Mouse (Mus musculus): ENCODE measurements around the gene Arhgap8.
A peak's percentile ranks its signal among the peaks of the same experiment; 100 is the strongest.

Arhgap8 gene

GRCm38 (mm10) chr15:84719791-84720190, at the start of gene Arhgap8:
Gene Arhgap8, plus strand, starts transcription at chr15:84720052.
- DNase-seq, result peak; percentile 50

DNA sequence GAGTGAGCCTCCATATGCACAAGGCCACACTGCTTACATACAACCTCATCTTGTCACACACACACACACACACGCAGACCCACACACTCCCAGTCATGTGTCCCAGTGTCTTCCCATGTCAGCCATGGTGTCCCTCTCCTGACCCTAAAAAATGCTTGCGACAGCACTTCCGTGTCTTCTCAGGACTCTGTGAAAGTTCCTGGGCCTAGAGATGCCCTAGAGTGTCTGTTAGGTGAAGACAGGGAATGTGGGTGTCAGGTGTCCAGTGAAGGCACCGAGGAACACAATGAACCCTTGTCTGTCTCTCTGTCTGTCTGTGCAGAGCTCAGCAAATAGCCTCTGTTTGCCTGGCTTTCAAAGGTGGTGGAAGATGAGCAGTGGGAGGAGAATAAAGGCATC, 49.2 kb upstream of the Arhgap8 start:
- peak; percentile 53 for DNase-seq

- peak; percentile 84 for DNase-seq
Measured at GRCm38 (mm10) chr15:84671401-84672307, 48.2 kb upstream of the Arhgap8 start.

DNA sequence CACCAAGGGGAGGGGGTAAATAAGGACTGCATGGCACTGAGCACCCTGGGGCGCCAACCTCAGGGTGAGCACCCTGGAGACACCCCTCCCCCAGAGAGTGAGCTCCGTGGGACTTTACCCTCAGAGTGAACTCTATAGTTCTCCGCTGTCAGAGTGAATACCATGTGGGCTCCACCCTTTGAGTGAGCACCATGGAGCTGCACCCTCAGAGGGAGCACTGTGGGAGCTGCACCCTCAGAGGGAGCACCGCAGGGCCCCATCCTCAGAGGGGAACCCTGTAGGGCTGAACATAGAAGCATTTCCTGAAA, 47.6 kb upstream of the Arhgap8 start:
- no peak for DNase-seq

GRCm38 (mm10) chr15:84672616-84673015, 47.2 kb upstream of the Arhgap8 start:
- peak; percentile 97 for DNase-seq

DNA sequence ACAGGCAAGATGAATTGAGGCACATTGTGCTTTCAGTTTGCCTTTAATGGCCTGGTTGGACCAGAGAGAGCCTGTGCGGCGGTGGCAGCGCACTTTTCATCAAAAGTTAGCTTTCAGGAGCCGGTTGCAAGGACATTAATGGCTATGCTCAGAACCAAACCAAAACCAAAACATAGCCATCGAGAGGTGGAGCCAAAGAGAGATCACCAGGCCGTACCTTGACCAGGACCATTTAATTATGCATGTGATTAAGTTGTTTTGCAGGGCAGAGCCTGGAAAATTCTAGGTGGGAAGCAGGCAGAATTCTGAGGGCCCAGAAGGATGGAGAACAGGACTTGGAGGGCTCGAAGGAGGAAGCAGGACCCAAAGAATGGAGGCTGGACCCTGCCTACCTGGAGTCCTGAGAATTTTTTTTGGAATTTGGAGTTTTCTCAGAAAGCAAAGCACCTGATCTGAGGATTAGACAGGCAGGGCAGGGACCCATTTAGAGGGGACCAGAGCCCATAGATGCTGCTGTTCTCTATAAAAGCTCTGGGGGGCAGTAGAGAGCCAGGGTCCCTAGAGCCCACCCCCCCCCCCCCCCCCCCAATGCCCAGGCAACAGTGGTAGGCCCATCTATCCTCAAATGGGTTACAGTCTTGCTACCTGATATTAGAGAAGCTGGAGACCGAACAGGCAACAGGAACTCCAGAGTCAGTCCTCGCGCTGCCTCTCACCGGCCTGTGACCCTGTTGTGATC, 45.4 kb upstream of the Arhgap8 start:
- DNase-seq, result peak; percentile 55

DNA sequence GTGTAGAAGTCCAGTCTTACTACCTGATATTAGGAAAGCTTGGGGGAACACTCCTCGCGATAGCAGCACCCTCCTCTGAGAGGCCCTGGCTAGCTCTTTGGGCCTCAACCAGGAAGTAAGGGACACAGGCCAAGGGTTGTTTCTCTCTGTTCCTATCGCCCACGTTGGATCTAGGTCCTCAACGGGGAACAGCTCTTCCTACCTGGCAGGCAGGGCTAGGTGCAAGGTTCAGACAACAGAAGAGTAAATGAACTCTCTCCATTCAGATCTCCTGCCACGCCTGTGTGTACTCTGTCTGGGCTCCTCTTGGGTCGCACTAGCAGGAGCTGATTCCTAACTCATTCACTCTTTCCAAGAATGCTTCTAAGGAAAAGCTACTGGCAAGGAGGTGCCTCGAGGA, 44.5 kb upstream of the Arhgap8 start:
- DNase-seq, result peak; percentile 87

DNA sequence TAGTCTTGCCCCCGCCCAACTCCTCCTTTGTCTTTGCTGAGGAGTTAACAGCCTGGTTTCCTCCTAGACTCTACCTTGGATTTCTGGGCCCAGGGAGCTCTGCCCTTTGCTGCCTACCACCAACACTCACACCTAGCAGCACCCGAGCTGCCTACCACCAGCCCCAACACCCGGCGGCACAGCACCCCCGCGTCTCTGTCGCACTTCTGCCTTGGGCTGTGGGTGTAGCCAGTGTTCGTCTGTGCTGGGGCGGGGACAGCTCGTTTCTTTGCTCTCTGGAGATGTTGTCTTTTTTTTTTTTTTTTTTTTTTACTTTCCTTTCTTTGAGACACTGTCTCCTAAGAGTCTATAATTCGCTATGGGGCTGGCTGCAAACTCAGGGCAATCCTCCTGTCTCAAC, 41.9 kb upstream of the Arhgap8 start:
- DNase-seq, result no peak

GRCm38 (mm10) chr15:84679090-84679489, 40.8 kb upstream of the Arhgap8 start:
- DNase-seq, result no peak

GRCm38 (mm10) chr15:84679794-84680193, 40.1 kb upstream of the Arhgap8 start:
- no peak for DNase-seq

- peak; percentile 93 for DNase-seq
Measured at GRCm38 (mm10) chr15:84680545-84681454, 39.1 kb upstream of the Arhgap8 start.

DNA sequence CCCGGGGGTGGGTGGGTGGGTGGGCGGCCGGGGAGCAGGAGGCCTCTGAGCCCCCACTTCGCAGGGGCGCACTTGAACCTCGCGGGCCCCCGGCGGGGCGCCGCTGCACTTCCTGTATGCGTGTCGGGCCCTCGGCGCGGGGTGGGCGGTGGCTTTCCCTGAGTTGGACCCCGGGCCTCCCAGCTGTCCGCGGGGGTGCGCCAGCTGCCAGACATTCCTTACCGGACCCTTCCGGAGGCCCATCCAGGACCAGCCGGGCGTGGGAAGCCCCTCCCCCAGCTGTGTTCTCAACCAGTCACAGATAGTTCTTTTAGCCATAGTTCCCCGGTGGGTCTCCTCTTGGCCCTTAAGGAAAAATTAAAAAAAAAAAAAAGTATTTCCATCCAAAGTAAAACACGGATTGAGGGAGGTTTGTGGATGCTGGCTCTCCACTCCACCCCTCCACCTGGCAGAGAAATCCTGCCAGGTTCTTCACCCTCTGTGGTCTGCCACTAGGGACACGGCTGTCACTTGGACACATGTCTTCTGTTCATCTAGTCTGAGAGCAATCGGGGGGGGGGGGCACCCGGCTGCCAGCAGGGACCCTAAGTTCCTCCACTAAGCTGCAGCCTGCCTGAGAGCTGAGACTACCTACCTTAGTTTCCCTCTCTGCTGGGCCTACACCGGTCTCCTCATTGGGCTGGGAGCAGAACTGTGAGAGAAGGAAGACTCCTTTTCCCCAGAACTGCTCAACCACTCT, 38.2 kb upstream of the Arhgap8 start:
- peak; percentile 45 for DNase-seq

DNA sequence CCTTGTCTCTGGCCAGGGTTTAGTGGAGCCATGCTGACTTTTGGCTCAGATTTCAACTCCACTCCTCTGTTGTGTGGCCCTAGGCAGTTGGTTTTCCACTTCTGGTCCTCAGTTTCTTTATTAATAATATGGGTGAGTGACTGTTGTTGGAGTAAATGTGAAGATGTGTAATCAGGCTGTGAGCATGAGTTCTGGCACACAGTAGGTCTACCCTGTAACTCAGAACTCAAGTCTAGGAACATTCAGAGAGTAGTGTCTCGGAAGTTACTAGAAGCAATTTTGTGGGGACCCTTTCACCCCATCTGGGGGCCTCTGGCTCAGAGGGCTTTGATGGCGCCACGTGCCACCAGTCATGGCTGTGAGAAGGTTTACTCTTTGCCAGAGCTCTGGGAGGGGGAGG, 37.6 kb upstream of the Arhgap8 start:
- no peak for DNase-seq

DNA sequence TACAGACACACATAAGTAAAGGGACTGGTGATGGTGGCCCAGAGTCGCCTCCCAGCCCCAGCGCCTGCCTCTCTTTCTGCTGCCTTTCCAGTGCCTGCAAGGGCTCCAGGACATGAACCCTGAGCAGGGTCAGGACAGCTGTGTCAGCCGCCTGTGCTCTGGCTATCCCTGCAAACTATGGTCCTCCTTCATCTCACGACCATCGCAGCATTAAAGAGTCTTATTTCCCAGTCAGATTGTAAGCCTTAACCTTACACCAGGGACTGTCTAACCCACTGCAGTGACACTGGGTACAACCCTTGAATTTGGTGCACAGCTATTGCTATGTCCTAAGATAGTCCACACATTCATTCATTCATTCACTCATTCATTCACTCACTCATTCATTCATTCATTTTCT, 37.0 kb upstream of the Arhgap8 start:
- no peak for DNase-seq

GRCm38 (mm10) chr15:84684520-84684919, 35.3 kb upstream of the Arhgap8 start:
- DNase-seq, result no peak

- DNase-seq, result no peak
Measured at GRCm38 (mm10) chr15:84685417-84685816, 34.4 kb upstream of the Arhgap8 start.

DNA sequence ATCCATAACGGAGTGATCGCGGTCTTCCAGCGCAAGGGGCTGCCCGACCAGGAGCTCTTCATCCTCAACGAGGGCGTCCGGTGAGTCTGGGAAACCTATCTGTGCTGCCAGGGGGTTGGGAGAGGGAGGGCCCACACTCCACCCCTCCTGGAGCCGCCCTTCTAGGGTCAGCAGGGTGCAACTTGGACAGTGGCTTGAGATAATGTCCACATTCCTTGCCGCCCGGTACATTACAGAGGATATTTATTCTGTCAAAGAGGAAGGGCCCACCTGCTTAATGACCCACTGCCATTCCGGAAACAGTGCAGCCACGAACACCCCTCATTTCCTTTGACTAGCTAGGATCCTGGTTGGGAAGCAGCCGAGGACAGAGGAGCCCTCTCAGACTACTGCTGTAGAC, 31.9 kb upstream of the Arhgap8 start:
- DNase-seq, result no peak

GRCm38 (mm10) chr15:84689356-84689755, 30.5 kb upstream of the Arhgap8 start:
- DNase-seq, result no peak

DNA sequence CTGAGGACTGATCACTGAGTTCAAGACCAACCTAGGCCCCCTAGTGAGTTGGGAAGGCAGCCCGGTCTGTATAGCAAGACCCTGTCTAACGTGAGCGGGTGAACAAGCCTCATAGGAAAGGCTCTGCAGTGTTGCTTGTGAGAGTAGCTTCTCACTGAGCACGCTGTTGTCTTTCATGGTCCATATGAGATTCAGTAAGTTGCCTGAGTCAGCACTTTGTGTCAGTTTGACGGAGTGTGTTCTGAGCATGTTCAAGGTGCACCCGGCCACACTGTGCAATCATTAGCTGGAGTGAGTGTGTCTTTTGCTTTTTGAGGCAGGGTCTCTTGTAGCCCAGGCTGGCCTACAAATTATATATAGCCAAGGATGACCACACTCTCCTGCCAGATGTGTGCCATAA, 28.3 kb upstream of the Arhgap8 start:
- no peak for DNase-seq

- DNase-seq, result no peak
Measured at GRCm38 (mm10) chr15:84692645-84693044, 27.2 kb upstream of the Arhgap8 start.

GRCm38 (mm10) chr15:84696021-84696420, 23.8 kb upstream of the Arhgap8 start:
- DNase-seq, result peak; percentile 90

DNA sequence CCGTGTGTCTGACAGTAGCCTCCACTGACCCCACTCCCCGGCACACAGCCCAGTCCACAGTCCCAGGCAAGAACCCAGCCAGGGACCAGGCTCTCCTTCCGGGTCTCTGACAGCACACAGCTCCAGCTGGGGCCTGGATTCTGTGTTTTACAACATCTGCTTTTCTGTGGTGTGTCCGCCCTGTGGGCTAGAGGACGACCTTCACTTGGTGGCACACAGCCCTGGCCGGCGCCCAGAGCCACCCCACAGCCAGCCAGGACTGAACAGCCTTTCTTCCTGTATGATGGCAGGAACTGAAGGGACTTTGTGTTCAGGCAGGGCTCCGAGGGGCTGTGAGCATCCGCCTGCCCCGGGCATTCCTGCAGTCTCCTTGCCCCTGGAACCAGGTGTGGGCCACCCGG, 22.2 kb upstream of the Arhgap8 start:
- DNase-seq, result peak; percentile 56
